Mouse (Mus musculus): ENCODE measurements at regions not wholly inside any gene's neighbourhood (a gene's known extent, or its start where the extent isn't known, plus 50 kb on each side); places are given as distances from the start of the nearest gene placed in this dataset.

GRCm38 (mm10) chr16:51940574-51940973, 90.5 kb upstream of the Cblb start:
- TF ChIP-seq POLR2A (IDR thresholded peaks at IDR 0.05; ENCODE audit: insufficient read depth, low read length) (no peak), EP300 (IDR thresholded peaks at IDR 0.05; ENCODE audit: insufficient read depth, low read depth, low read length) (no peak), CTCF (IDR thresholded peaks at IDR 0.05; ENCODE audit: low read depth, low read length) (no peak)
